Mouse (Mus musculus) kidney, adult 9 months (tissue): ENCODE data around the gene Mettl22.

ENCODE experiments used
- DNase-seq: peaks from one replicate; pipeline ENCODE4 v3.0.0; 2022

Gene Mettl22

GRCm38 (mm10) chr16:8512830-8513229 lies 42.2 kb downstream of the Mettl22 start:
- no peak for DNase-seq

GRCm38 (mm10) chr16:8513236-8513906 lies 42.8 kb downstream of the Mettl22 start, which contains the start of gene Abat:
Abat (plus strand) TSS chr16:8513429.
- DNase-seq, result peak; percentile 99

- DNase-seq, result peak; percentile 76
Measured at GRCm38 (mm10) chr16:8514180-8514579, 43.6 kb downstream of the Mettl22 start.

GRCm38 (mm10) chr16:8520525-8520924 lies 49.9 kb downstream of the Mettl22 start:
- no peak for DNase-seq

GRCm38 (mm10) chr16:8521322-8521721 lies 50.7 kb downstream of the Mettl22 start:
- no peak for DNase-seq

GRCm38 (mm10) chr16:8523480-8524144 lies 53.0 kb downstream of the Mettl22 start:
- peak; percentile 50 for DNase-seq

GRCm38 (mm10) chr16:8524163-8524847 lies 53.7 kb downstream of the Mettl22 start:
- no peak for DNase-seq

GRCm38 (mm10) chr16:8525293-8525692 lies 54.7 kb downstream of the Mettl22 start:
- no peak for DNase-seq

- no peak for DNase-seq
Measured at GRCm38 (mm10) chr16:8525877-8526276, 55.3 kb downstream of the Mettl22 start.

- no peak for DNase-seq
Measured at GRCm38 (mm10) chr16:8529389-8529788, 58.8 kb downstream of the Mettl22 start.

GRCm38 (mm10) chr16:8530018-8530417 lies 59.4 kb downstream of the Mettl22 start:
- no peak for DNase-seq

- DNase-seq, result no peak
Measured at GRCm38 (mm10) chr16:8532461-8532860, 61.9 kb downstream of the Mettl22 start.

- DNase-seq, result no peak
Measured at GRCm38 (mm10) chr16:8532894-8533293, 62.3 kb downstream of the Mettl22 start.

- DNase-seq, result no peak
Measured at GRCm38 (mm10) chr16:8533477-8533876, 62.9 kb downstream of the Mettl22 start.

- DNase-seq, result no peak
Measured at GRCm38 (mm10) chr16:8534466-8535200, 64.0 kb downstream of the Mettl22 start.

GRCm38 (mm10) chr16:8535411-8535810 lies 64.8 kb downstream of the Mettl22 start:
- peak; percentile 46 for DNase-seq

- DNase-seq, result no peak
Measured at GRCm38 (mm10) chr16:8539150-8539865, 68.7 kb downstream of the Mettl22 start.
